Mouse (Mus musculus) cerebellum, postnatal 10 days (tissue): ENCODE data around the gene Usp50.

Experiments used
- DNase-seq, 2 experiments: peaks; one replicate each; pipeline ENCODE4 v3.0.0; 2021; ENCODE audit warnings: mixed read lengths in 2 of 2

Usp50 gene

GRCm38 (mm10) chr2:126783370-126783769 lies at the start of gene Usp50:
TSS of gene Usp50 (minus strand) at chr2:126783470.
- DNase-seq, result no peak

- no peak for DNase-seq
Measured at GRCm38 (mm10) chr2:126817414-126817813, 34.1 kb upstream of the Usp50 start.

- no peak for DNase-seq
Measured at GRCm38 (mm10) chr2:126816644-126817347, 33.5 kb upstream of the Usp50 start.

GRCm38 (mm10) chr2:126815822-126816221 lies 32.6 kb upstream of the Usp50 start:
- DNase-seq, result no peak

GRCm38 (mm10) chr2:126801980-126802379 lies 18.7 kb upstream of the Usp50 start:
- DNase-seq, result no peak

GRCm38 (mm10) chr2:126798455-126798854 lies 15.2 kb upstream of the Usp50 start:
- peak in 1 of 2 experiments; percentile 4 for DNase-seq

GRCm38 (mm10) chr2:126795708-126796107 lies 12.4 kb upstream of the Usp50 start:
- peak in 1 of 2 experiments; percentile 5 for DNase-seq

GRCm38 (mm10) chr2:126792611-126793010 lies 9.3 kb upstream of the Usp50 start:
- DNase-seq, result no peak

GRCm38 (mm10) chr2:126787721-126788342 lies 4.6 kb upstream of the Usp50 start:
- DNase-seq, result no peak

- DNase-seq, result peak; percentile 89 to 92
Measured at GRCm38 (mm10) chr2:126782433-126782832, 837 bp downstream of the Usp50 start.

- no peak for DNase-seq
Measured at GRCm38 (mm10) chr2:126781478-126781877, 1.8 kb downstream of the Usp50 start.

- no peak for DNase-seq
Measured at GRCm38 (mm10) chr2:126780286-126780685, 3.0 kb downstream of the Usp50 start.

- no peak for DNase-seq
Measured at GRCm38 (mm10) chr2:126778806-126779205, 4.5 kb downstream of the Usp50 start.

GRCm38 (mm10) chr2:126776416-126776815 lies 6.9 kb downstream of the Usp50 start:
- DNase-seq, result no peak

GRCm38 (mm10) chr2:126775951-126776350 lies 7.3 kb downstream of the Usp50 start:
- no peak for DNase-seq

GRCm38 (mm10) chr2:126772217-126772616 lies 11.1 kb downstream of the Usp50 start:
- DNase-seq, result no peak

- peak; percentile 5 to 12 for DNase-seq
Measured at GRCm38 (mm10) chr2:126769431-126770181, 13.7 kb downstream of the Usp50 start.

GRCm38 (mm10) chr2:126768194-126768593 lies 15.1 kb downstream of the Usp50 start:
- peak; percentile 9 to 17 for DNase-seq

- peak in 1 of 2 experiments; percentile 16 for DNase-seq
Measured at GRCm38 (mm10) chr2:126767599-126767998, 15.7 kb downstream of the Usp50 start.

- DNase-seq, result peak; percentile 10 to 14
Measured at GRCm38 (mm10) chr2:126765867-126766582, 17.2 kb downstream of the Usp50 start.

- no peak for DNase-seq
Measured at GRCm38 (mm10) chr2:126759351-126759750, 23.9 kb downstream of the Usp50 start.

- DNase-seq, result no peak
Measured at GRCm38 (mm10) chr2:126755664-126756063, 27.6 kb downstream of the Usp50 start.

GRCm38 (mm10) chr2:126743389-126743788 lies 39.9 kb downstream of the Usp50 start:
- no peak for DNase-seq
